Mouse (Mus musculus): ENCODE results near the gene Fzd4.

The Fzd4 gene

GRCm38 (mm10) chr7:89401136-89401858 is 2.9 kb upstream of the Fzd4 start:
- in situ Hi-C loops (cut with MboI), result loop anchor here (25.0 kb wide), 1 partner anchor 239 kb away; no protein-coding TSS in a partner anchor

GRCm38 (mm10) chr7:89401936-89402335 is 2.2 kb upstream of the Fzd4 start:
- in situ Hi-C loops (cut with MboI), result loop anchor here (25.0 kb wide), 1 partner anchor 240 kb away; no protein-coding TSS in a partner anchor

DNA sequence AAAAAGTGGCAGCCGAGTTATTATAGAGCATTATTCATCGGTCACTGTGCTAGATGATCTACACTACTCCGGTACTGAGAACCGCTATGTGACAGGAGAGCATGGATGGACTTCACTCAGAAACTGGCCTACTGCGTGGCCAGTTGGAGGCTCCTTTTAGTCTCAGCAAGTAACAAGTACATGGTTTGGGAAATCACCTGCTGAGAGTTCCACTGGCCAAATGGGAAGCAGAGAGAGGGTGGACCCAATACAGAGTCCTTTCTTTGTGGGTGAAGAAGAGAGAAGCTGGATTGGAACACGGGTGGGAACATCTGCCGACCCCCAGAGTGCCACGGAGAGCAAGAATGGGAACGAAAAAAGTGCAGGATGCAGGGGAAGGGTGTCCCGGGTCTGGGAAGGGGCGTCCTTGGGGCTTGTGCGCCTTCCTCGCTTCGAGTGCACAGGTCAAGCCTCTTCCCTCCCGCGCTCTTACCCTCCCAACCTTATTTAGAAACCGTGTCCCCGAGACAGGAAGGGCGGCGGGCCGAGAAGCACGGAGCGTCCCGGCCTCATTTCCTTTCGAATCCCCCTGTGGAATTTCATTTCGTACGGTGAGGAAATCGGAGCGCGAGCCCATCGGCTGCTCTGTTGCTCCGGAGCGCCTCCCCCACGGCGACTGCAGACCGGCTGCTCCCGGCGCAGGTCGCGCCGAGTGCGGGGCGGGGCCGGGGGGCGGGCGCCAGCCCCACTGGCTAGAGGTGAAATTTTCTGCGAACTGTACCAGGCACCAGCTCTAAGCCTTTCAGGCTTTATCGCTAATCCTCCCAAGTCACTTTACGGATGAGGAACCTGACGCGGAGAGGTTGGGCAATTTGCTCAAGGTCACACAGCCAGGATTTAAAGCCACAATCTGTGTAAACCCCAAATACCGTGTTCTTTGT is 842 bp upstream of the Fzd4 start:
- in situ Hi-C loops (cut with MboI), result loop anchor here (25.0 kb wide), 1 partner anchor 241 kb away; no protein-coding TSS in a partner anchor

DNA sequence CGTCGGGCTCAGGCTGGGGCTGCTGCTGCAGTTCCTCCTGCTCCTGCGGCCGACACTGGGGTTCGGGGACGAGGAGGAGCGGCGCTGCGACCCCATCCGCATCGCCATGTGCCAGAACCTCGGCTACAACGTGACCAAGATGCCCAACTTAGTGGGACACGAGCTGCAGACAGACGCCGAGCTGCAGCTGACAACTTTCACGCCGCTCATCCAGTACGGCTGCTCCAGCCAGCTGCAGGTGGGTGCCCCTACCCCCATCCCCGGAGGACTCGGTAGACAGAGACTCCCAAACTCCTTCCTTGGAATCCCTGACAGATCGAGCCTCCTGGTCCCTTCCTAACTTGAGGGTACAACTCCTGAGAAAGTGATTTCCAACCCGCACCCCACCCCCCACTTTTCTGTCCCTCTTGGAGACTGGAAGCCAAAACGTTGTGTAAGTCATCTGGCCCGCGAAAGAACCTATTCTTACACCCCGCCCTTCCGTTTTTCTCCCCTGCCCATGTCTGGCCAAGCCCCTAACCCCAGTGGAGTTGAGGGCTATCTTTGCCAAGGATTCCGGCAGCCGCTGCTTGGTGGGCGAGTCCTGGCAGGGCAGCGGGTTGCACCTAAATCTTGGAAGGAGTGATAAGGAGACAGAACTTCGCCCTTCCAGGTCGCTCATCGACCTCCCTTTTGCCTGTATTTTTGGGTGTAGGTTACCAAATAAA is 732 bp downstream of the Fzd4 start:
- in situ Hi-C loops (cut with MboI), result loop anchor here (25.0 kb wide), 1 partner anchor 243 kb away; no protein-coding TSS in a partner anchor

GRCm38 (mm10) chr7:89406011-89406410 is 1.9 kb downstream of the Fzd4 start:
- in situ Hi-C loops (cut with MboI), result loop anchor here (25.0 kb wide), 1 partner anchor 244 kb away; no protein-coding TSS in a partner anchor

- in situ Hi-C loops (cut with MboI), result loop anchor here (25.0 kb wide), 1 partner anchor 245 kb away; no protein-coding TSS in a partner anchor
Observed at GRCm38 (mm10) chr7:89407006-89407940, 3.1 kb downstream of the Fzd4 start.

GRCm38 (mm10) chr7:89410294-89410693 is 6.1 kb downstream of the Fzd4 start:
- in situ Hi-C loops (cut with MboI), result loop anchor here (25.0 kb wide), 1 partner anchor 248 kb away; no protein-coding TSS in a partner anchor

DNA sequence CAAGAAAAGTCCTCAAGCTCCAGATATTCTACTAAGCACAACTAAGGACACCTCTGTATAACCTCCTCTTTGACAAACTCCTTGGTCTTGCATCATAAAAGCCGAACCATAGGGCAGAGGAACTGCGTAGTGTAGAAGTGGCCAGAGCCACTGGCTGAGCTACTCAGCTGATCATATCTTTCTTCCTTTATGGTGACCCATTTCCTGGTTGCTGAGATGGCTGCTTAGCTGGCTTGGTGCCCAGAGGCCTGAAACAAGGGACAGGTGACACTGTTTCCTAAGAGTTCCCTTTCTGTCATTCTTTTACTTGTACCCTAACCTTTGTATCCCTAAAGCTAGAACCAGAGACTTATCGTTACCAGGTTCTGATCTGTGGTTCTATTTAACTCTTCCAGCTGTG is 7.2 kb downstream of the Fzd4 start:
- in situ Hi-C loops (cut with MboI), result loop anchor here (25.0 kb wide), 1 partner anchor 249 kb away; no protein-coding TSS in a partner anchor

DNA sequence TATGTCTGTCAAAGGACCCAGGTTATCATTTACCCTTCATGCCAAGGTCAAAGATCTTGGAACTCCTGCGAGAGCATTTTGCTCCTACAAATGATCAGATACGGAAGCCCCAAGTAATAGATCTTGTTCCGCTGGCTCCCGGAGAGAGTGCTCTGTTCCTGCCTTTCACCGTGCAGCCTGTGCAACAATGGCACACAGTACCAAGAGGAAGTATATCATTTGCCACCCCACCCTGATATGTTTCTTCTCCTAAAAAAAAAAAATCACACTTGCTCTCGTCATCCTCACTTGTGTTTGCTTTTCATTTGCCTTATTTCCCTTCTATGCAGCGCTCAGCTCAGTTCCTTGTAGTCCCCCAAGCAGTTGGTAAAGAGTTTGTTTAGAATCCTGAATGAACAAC is 7.9 kb downstream of the Fzd4 start:
- in situ Hi-C loops (cut with MboI), result loop anchor here (25.0 kb wide), 1 partner anchor 250 kb away; no protein-coding TSS in a partner anchor

DNA sequence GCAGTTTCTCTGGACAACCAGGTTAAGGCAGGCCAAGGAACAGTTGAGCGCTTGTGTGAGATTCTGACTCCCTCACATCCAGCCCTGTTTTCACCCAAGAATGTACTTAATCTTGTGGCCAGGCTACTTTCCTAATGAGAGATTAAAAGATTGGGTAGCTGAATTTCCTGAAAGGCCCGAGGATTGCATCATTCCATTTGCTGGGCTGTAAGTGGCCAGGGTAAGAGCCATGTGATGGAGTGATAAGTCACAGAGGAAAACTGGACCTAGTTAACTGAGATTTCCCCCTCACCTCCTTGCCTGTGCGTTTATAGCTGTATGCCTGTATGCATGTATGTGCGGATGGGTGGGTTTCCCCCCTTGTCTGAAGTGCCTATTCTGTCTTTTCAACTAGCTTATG is 11.9 kb downstream of the Fzd4 start:
- in situ Hi-C loops (cut with MboI), result loop anchor here (25.0 kb wide), 1 partner anchor 254 kb away; no protein-coding TSS in a partner anchor

- in situ Hi-C loops (cut with MboI), result loop anchor here (25.0 kb wide), 1 partner anchor 255 kb away; no protein-coding TSS in a partner anchor
Observed at GRCm38 (mm10) chr7:89417707-89418106, 13.6 kb downstream of the Fzd4 start.

GRCm38 (mm10) chr7:89418127-89418653 is 14.0 kb downstream of the Fzd4 start:
- in situ Hi-C loops (cut with MboI), result loop anchor here (25.0 kb wide), 1 partner anchor 256 kb away; no protein-coding TSS in a partner anchor

- in situ Hi-C loops (cut with MboI), result loop anchor here (25.0 kb wide), 1 partner anchor 257 kb away; no protein-coding TSS in a partner anchor
Observed at GRCm38 (mm10) chr7:89418917-89419679, 14.9 kb downstream of the Fzd4 start.

DNA sequence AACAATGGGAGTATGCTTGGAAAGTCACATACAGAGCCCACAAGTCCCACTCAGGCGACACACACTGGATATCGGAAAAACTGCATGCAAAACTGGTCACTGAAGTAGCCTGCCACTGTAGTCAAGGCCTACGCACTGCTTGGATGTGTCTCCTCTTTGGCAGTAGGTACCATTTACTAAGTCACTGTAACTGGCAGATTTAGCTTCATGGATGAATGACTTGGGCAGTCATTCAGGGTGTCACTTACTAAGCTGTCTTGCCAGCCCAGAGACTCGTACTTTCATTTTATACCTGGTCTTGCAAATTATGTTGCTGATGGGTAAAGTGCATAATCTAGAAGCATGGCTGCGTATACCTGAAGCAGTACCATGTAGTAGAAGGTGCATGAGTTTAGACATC is 17.1 kb downstream of the Fzd4 start:
- in situ Hi-C loops (cut with MboI), result loop anchor here (10.0 to 25.0 kb wide), 2 partner anchors 259 to 336 kb away; no protein-coding TSS in a partner anchor

- in situ Hi-C loops (cut with MboI), result loop anchor here (10.0 to 25.0 kb wide), 2 partner anchors 260 to 338 kb away; no protein-coding TSS in a partner anchor
Observed at GRCm38 (mm10) chr7:89422650-89423049, 18.5 kb downstream of the Fzd4 start.

- in situ Hi-C loops (cut with MboI), result loop anchor here (10.0 to 25.0 kb wide), 2 partner anchors 261 to 338 kb away; no protein-coding TSS in a partner anchor
Observed at GRCm38 (mm10) chr7:89423194-89423593, 19.0 kb downstream of the Fzd4 start.

- in situ Hi-C loops (cut with MboI), result loop anchor here (10.0 to 25.0 kb wide), 2 partner anchors 261 to 339 kb away; no protein-coding TSS in a partner anchor
Observed at GRCm38 (mm10) chr7:89423688-89424255, 19.6 kb downstream of the Fzd4 start.

DNA sequence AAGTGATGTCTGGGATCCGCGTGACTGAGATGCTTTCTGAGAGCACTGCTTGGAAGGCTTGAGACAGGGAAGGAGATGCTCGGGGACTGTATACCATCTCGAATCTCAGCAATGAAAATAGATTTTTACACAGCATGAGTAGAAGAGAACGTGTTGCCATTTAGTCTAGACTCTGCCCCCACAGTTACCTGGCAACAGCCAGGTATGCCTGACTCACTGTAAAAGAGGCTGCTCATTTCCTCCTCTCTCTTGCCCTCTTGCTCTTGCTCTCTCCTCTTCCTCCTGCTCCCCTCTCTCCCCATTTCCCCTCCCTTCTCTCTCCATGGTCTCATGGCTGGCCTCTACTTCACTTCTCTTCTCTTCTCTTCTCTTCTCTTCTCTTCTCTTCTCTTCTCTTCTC is 20.5 kb downstream of the Fzd4 start:
- in situ Hi-C loops (cut with MboI), result loop anchor here (10.0 to 25.0 kb wide), 2 partner anchors 262 to 340 kb away; no protein-coding TSS in a partner anchor
